Mouse (Mus musculus): ENCODE data around the gene Cpa1. TPM values are rescaled to one million over a fixed set of nuclear protein-coding genes. Genes with fewer than 3 reads are reported as not detected.

Gene Cpa1
- polyA plus RNA-seq, 1 experiment = 0.62 TPM

GRCm38 (mm10) chr6:30620994-30621393, 18.0 kb upstream of the Cpa1 start:
- Histone ChIP-seq H3K36me3 (ENCODE audit: control insufficient read depth, insufficient read depth, low read length) (no peaks in the 10 kb centered on the region), H3K4me3 (ENCODE audit: control insufficient read depth, low read depth, low read length) (no peak overlapping the region), H3K27me3 (ENCODE audit: control insufficient read depth, insufficient read depth, low read length) (no peaks in the 10 kb centered on the region), H3K4me1 (ENCODE audit: control insufficient read depth, insufficient read depth, low read length) (peaks cover 3% of the 10 kb centered on the region; the same call in 1 of the 2 replicates), H3K27ac (ENCODE audit: control insufficient read depth, insufficient read depth, low read depth, low read length) (no peak overlapping the region)
- TF ChIP-seq CTCF (IDR thresholded peaks at IDR 0.05; ENCODE audit: control insufficient read depth, insufficient read depth, insufficient replicate concordance, low read depth, low read length) (no peak), POLR2A (IDR thresholded peaks at IDR 0.05; ENCODE audit: control insufficient read depth, low read depth, low read length) (no peak)

GRCm38 (mm10) chr6:30621986-30622389, 17.0 kb upstream of the Cpa1 start:
- no peak overlapping the region for H3K27ac ChIP-seq (ENCODE audit: control insufficient read depth, insufficient read depth, low read depth, low read length)
- H3K27me3 ChIP-seq (ENCODE audit: control insufficient read depth, insufficient read depth, low read length) = no peaks in the 10 kb centered on the region
- peaks cover 3% of the 10 kb centered on the region; the same call in 1 of the 2 replicates for H3K4me1 ChIP-seq (ENCODE audit: control insufficient read depth, insufficient read depth, low read length)
- H3K36me3 ChIP-seq (ENCODE audit: control insufficient read depth, insufficient read depth, low read length) = no peaks in the 10 kb centered on the region
- H3K4me3 ChIP-seq (ENCODE audit: control insufficient read depth, low read depth, low read length) = no peak overlapping the region
- TF ChIP-seq POLR2A (IDR thresholded peaks at IDR 0.05; ENCODE audit: control insufficient read depth, low read depth, low read length) (no peak), CTCF (IDR thresholded peaks at IDR 0.05; ENCODE audit: control insufficient read depth, insufficient read depth, insufficient replicate concordance, low read depth, low read length) (no peak)

- Histone ChIP-seq H3K27me3 (ENCODE audit: control insufficient read depth, insufficient read depth, low read length) (no peaks in the 10 kb centered on the region), H3K4me1 (ENCODE audit: control insufficient read depth, insufficient read depth, low read length) (no peaks in the 10 kb centered on the region), H3K36me3 (ENCODE audit: control insufficient read depth, insufficient read depth, low read length) (no peaks in the 10 kb centered on the region), H3K27ac (ENCODE audit: control insufficient read depth, insufficient read depth, low read depth, low read length) (no peak overlapping the region), H3K4me3 (ENCODE audit: control insufficient read depth, low read depth, low read length) (no peak overlapping the region)
- TF ChIP-seq POLR2A (IDR thresholded peaks at IDR 0.05; ENCODE audit: control insufficient read depth, low read depth, low read length) (no peak), CTCF (IDR thresholded peaks at IDR 0.05; ENCODE audit: control insufficient read depth, insufficient read depth, insufficient replicate concordance, low read depth, low read length) (no peak)
These were observed 14.3 kb upstream of the Cpa1 start for GRCm38 (mm10) chr6:30624763-30625162.

DNA sequence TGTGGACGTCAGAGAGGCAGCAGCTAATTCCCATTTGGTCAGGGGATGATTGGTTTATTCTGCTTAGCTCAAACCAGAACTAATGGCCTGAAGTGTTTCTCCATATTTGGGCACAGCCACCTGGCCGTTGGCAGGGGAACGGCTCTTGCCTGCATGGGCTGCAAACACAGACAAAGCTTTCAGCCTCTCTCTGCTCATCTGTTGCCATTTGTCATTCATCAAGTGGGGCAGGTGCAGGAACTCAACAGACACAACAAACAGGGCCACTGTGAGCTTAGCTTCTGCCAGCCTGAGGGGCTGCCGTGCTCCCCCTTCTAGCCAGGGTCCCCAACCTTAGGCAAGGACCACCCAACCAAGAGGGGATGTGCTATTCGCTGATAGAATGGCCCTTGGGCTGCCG, 10.9 kb upstream of the Cpa1 start:
- Histone ChIP-seq H3K27me3 (ENCODE audit: control insufficient read depth, insufficient read depth, low read length) (no peaks in the 10 kb centered on the region), H3K4me3 (ENCODE audit: control insufficient read depth, low read depth, low read length) (no peak overlapping the region), H3K27ac (ENCODE audit: control insufficient read depth, insufficient read depth, low read depth, low read length) (no peak overlapping the region), H3K4me1 (ENCODE audit: control insufficient read depth, insufficient read depth, low read length) (no peaks in the 10 kb centered on the region), H3K36me3 (ENCODE audit: control insufficient read depth, insufficient read depth, low read length) (no peaks in the 10 kb centered on the region)
- no peak for TF ChIP-seq POLR2A (IDR thresholded peaks at IDR 0.05; ENCODE audit: control insufficient read depth, low read depth, low read length)
- TF ChIP-seq CTCF (IDR thresholded peaks at IDR 0.05; ENCODE audit: control insufficient read depth, insufficient read depth, insufficient replicate concordance, low read depth, low read length) = no peak

- no peak overlapping the region for H3K4me3 ChIP-seq (ENCODE audit: control insufficient read depth, low read depth, low read length)
- no peaks in the 10 kb centered on the region for H3K36me3 ChIP-seq (ENCODE audit: control insufficient read depth, insufficient read depth, low read length)
- H3K27me3 ChIP-seq (ENCODE audit: control insufficient read depth, insufficient read depth, low read length) = no peaks in the 10 kb centered on the region
- H3K27ac ChIP-seq (ENCODE audit: control insufficient read depth, insufficient read depth, low read depth, low read length) = no peak overlapping the region
- TF ChIP-seq CTCF (IDR thresholded peaks at IDR 0.05; ENCODE audit: control insufficient read depth, insufficient read depth, insufficient replicate concordance, low read depth, low read length) = no peak
- no peak for TF ChIP-seq POLR2A (IDR thresholded peaks at IDR 0.05; ENCODE audit: control insufficient read depth, low read depth, low read length)
- no peaks in the 10 kb centered on the region for H3K4me1 ChIP-seq (ENCODE audit: control insufficient read depth, insufficient read depth, low read length)
These were observed 9.0 kb upstream of the Cpa1 start for GRCm38 (mm10) chr6:30629989-30630388.

- H3K36me3 ChIP-seq (ENCODE audit: control insufficient read depth, insufficient read depth, low read length) = no peaks in the 10 kb centered on the region
- H3K4me3 ChIP-seq (ENCODE audit: control insufficient read depth, low read depth, low read length) = no peak overlapping the region
- H3K27me3 ChIP-seq (ENCODE audit: control insufficient read depth, insufficient read depth, low read length) = no peaks in the 10 kb centered on the region
- H3K4me1 ChIP-seq (ENCODE audit: control insufficient read depth, insufficient read depth, low read length) = peaks cover 7% of the 10 kb centered on the region
- no peak overlapping the region for H3K27ac ChIP-seq (ENCODE audit: control insufficient read depth, insufficient read depth, low read depth, low read length)
- TF ChIP-seq CTCF (IDR thresholded peaks at IDR 0.05; ENCODE audit: control insufficient read depth, insufficient read depth, insufficient replicate concordance, low read depth, low read length) (no peak), POLR2A (IDR thresholded peaks at IDR 0.05; ENCODE audit: control insufficient read depth, low read depth, low read length) (no peak)
These were observed 3.6 kb upstream of the Cpa1 start for GRCm38 (mm10) chr6:30635361-30635862.

DNA sequence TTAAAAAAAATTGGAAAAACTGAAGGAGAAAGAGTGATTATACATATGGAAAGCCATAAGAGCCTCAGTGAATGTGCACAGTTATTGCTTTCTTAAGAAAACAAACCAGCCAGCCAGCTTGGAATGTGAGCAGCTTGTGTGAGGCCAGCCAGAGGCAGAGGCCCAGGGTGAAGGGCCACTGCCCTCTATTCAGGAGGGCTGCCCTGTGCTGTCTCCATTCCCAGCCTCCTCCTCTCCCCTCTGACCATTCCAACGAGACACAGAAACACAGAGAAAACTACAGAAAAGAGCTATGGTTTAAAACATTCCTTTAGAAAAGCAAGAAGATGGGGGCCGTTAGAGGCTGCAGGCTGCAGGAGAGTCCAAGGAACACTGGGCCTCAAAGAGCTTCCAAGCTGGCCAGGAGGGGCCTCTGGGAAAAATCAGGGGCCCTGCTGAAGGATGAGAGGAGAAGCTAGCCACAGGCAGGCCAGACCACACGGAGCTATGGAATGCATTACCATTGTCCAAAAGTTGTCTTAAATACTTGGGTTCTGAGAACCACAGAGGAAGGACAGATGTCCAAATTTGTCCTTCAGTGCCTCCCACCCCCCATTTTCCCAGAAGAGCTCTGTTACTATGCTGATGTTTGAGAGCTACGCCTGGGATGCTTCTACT, 2.7 kb upstream of the Cpa1 start:
- peaks cover 8% of the 10 kb centered on the region for H3K4me1 ChIP-seq (ENCODE audit: control insufficient read depth, insufficient read depth, low read length)
- no peak for TF ChIP-seq POLR2A (IDR thresholded peaks at IDR 0.05; ENCODE audit: control insufficient read depth, low read depth, low read length)
- TF ChIP-seq CTCF (IDR thresholded peaks at IDR 0.05; ENCODE audit: control insufficient read depth, insufficient read depth, insufficient replicate concordance, low read depth, low read length) = no peak
- H3K27ac ChIP-seq (ENCODE audit: control insufficient read depth, insufficient read depth, low read depth, low read length) = no peak overlapping the region

More for the DNA sequence above, 2.7 kb upstream of the Cpa1 start:
- Histone ChIP-seq H3K27me3 (ENCODE audit: control insufficient read depth, insufficient read depth, low read length) (no peaks in the 10 kb centered on the region), H3K4me3 (ENCODE audit: control insufficient read depth, low read depth, low read length) (no peak overlapping the region), H3K36me3 (ENCODE audit: control insufficient read depth, insufficient read depth, low read length) (no peaks in the 10 kb centered on the region)
